Mouse (Mus musculus) CD4-positive, CD25-positive, alpha-beta regulatory T cell, adult 2 months (primary cell): ENCODE results near the gene Map3k19.
A peak's percentile ranks its signal among the peaks of the same experiment; 100 is the strongest.

Experiments used
- DNase-seq: peaks from one replicate; pipeline ENCODE4 v3.0.0-alpha.2; 2012; ENCODE audit warnings: low read depth, low spot score

Map3k19 gene

DNA sequence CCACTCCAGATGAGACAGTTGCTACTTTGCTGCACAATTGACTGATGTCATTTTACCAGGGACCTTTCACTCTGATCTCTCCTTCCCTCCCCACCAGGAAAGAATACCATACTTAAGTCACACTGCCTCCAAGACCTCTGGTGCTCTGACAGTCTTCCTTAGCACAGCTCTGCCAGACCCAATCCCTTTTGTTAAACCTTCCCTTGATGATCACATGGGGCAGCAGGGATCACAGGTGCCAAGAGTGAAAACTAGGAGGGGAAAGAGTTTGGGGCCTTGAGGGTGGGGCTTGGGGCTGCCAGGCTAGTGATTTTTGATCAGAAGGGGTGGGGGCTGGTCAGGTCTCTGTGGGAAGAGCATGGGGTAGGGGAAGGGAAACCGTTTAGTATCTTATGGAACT is 58.1 kb downstream of the Map3k19 start:
- no peak for DNase-seq

GRCm38 (mm10) chr1:127796341-127796740 is 58.5 kb downstream of the Map3k19 start:
- DNase-seq, result peak; percentile 76

DNA sequence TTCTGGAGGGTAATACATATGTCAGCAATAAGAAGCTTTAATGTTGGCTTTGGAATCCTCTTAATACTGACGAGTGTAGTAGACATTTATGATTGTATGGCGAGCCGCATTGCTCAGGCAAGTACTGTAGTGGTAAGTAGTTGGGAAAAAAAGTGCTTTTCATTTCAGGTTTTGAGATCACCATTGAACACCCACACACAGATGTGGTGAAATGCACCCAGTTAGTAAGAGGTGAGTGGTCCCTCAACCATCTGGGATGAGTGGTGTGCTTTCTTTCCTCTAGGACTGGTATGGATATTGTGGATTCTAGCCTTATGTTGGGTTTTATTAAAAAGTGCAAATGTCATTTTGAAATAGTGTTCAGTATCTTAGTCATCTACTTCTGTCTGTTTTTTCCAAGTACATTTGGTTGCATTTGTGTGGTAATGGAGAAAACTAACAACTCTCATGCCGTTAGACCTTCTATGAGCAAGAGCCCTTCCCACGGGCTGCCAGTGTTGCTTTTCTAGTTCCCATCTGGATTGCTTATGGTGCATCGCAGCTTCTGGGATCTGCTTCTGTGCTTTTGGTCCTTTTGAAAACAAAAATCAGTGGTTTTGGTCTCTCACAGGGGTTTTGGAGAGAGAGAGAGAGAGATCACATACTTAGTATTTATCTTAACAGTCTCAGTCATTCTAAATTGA is 59.6 kb downstream of the Map3k19 start:
- no peak for DNase-seq

GRCm38 (mm10) chr1:127793459-127793858 is 61.4 kb downstream of the Map3k19 start:
- no peak for DNase-seq

DNA sequence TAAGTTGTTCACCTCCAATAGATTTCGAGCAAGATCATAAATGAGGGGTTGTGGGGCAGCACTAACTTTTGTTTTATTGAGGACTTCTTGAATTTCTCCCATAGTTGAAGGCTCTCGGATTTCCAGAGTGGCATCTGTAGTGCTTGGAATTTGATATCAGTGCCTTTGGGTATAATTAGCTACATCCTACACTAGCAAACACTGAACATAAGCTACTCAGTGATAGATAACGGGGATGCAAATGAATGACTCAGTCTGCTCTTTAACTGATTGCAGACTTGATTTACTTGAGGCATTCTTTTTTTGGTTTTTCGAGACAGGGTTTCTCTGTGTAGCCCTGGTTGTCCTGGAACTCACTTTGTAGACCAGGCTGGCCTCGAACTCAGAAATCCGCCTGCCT is 65.9 kb downstream of the Map3k19 start:
- DNase-seq, result no peak

GRCm38 (mm10) chr1:127785882-127786281 is 68.9 kb downstream of the Map3k19 start:
- DNase-seq, result no peak

DNA sequence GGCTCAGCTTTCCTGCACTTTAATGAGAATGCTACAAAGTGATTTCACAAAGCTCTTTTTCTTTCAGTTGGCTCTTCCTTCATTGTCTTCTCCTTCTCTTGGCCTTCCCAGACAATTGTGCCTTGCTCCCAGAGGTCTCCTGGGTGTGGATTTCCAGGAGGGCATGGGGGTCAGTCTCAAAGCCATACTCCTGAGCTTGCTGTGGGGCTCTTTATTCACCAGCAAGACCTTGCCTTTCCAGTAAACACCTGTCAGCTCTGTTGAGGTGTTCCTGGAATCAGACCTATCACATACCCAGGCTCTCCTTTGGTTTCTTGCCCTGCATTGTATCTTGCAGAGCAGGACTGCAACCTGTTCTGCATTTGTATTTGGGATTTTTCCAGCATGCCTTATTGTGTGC is 71.0 kb downstream of the Map3k19 start:
- DNase-seq, result no peak

GRCm38 (mm10) chr1:127780849-127781248 is 74.0 kb downstream of the Map3k19 start:
- DNase-seq, result no peak

GRCm38 (mm10) chr1:127780142-127780541 is 74.7 kb downstream of the Map3k19 start:
- DNase-seq, result no peak

DNA sequence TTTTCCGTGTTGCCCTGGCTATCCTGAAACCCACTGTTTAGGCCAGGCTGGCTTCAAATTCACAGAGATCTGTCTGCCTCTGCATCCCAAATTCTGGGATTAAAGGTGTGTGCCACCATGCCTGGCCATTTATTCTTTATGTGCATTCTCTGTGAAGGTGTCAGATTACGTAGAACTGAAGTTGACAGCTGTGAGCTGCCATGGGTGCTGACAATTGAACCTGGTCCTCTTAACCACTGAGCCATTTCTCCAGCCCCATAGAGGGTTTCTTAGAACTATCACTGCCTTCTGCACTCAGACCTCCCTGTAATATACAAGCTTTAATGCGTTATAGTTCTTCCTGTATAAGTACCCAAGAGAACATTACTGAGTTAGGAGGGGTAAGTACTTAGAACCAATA is 76.2 kb downstream of the Map3k19 start:
- DNase-seq, result no peak

DNA sequence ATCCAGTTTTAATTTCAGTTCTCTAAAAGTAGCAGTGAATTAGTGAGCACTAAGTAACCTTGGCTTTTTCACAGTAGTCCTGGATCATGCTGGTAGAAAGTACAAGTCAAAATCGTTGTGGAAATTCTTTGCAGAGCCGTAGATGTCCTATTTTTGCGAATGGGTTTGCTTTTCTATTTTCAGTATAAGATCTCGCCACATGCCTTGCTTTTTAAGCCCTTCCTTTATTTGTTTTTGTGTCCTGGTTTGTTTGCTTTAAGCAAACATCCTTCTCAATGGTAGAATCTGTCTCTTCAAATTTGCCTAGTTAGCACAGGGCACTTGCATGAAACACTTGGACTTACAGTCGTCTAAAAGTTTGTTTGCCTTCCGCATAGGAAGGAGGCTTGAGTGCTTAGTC is 78.6 kb downstream of the Map3k19 start:
- no peak for DNase-seq

GRCm38 (mm10) chr1:127775206-127775720 is 79.6 kb downstream of the Map3k19 start:
- no peak for DNase-seq

DNA sequence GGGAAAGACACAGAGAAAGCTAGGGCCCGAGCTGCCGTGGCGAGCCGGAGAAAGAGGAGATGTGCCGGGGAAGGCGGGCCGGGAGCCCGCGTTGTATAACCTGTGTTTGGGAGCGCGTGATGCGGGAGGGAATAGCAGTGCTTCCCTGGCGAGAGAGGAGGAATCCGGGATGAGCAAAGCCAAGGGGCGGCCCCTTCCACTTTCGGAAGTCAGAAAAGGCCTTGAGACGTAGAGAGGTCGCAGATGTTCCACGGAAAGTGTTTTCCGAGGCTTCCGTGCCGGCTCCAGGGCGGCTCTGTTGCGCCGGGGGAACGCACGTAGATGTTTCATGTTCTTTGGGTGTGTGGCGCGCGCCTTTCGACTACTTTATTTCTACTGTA is 80.3 kb downstream of the Map3k19 start:
- DNase-seq, result peak; percentile 55

- peak; percentile 100 for DNase-seq
These were observed 80.9 kb downstream of the Map3k19 start, which contains the start of gene Ccnt2 for GRCm38 (mm10) chr1:127773803-127774500. Gene Ccnt2 (plus strand): TSS chr1:127774164.

DNA sequence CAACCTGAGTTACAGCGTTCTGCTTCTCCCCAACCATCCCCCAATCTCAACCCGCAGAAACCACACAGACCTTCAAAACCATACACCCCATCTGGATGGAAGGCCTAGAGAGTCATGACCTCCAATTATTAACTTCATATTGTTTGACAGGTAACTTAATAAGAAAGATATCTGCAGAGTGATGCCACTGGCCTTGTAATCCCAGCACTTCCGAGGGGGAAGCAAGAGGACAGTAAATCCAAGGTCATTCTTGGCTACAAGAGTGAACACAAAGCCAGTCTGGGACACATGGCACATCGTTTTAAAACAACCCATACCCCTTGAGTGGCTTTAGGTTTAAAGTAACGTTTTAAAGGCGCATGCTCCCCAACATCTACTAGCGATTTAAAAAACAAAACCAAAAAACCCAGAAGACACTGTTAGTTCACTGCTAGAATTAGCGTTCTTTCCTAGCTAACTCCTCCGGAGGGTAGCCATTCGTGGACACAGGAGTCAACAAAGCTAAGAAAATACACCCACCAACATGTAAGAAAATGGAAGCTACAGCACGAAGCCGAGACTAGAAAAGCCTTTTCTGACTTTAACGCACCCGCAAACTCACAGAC is 81.5 kb downstream of the Map3k19 start:
- DNase-seq, result no peak

GRCm38 (mm10) chr1:127766741-127767140 is 88.1 kb downstream of the Map3k19 start:
- DNase-seq, result no peak

DNA sequence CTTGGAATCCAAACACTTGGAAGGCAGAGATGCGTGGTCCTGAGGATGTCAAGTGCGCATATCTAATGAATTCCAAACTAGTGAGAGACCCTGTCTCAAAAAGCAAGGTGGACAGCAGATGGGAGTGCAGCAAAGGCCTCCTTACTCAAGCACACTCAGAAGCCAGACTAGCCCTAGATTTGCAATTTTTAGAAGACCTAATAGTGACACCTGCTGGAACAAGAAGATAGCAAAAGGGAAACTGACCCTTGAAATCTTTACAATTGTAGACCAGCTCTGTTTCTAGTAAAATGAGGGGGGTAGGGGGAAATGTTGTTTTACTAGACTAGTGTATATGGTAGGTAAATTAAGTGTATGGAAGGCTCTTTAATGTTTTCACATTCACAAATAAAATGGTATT is 89.4 kb downstream of the Map3k19 start:
- DNase-seq, result peak; percentile 31
